Mouse (Mus musculus): ENCODE data around the gene Cenpk. TPM values are rescaled to one million over a fixed set of nuclear protein-coding genes. Genes with fewer than 3 reads are reported as not detected.

Gene Cenpk
- 15.8 and 19.7 TPM in 2 replicates for polyA plus RNA-seq (2012; rRNA removed)

GRCm38 (mm10) chr13:104228384-104229066, at the start of gene Cenpk, which contains the start of gene Ppwd1:
TSS of gene Cenpk (plus strand) at chr13:104228611.
TSS of gene Ppwd1 (minus strand) at chr13:104228843.

GRCm38 (mm10) chr13:104178650-104179121, 49.7 kb upstream of the Cenpk start, which contains the start of gene Trim23:
TSS of gene Trim23 (plus strand) at chr13:104178797.

GRCm38 (mm10) chr13:104287366-104288225, 59.2 kb downstream of the Cenpk start, which contains the start of gene Adamts6:
TSS of gene Adamts6 (plus strand) at chr13:104287835.

Other genes starting within 250 kb of the Cenpk start
- 24.0 and 26.4 TPM in 2 replicates for gene Nln, start 119.0 kb upstream of the Cenpk start, polyA plus RNA-seq (2012; rRNA removed)
- 18.4 and 21.7 TPM in 2 replicates for gene Sgtb, start 118.9 kb upstream of the Cenpk start, polyA plus RNA-seq (2012; rRNA removed)
- 26.6 and 31.1 TPM in 2 replicates for gene Trappc13, start 50.1 kb upstream of the Cenpk start, polyA plus RNA-seq (2012; rRNA removed)
- gene Trim23, start 49.8 kb upstream of the Cenpk start, polyA plus RNA-seq (2012; rRNA removed): 22.7 and 24.7 TPM in 2 replicates
- 9.8 and 10.6 TPM in 2 replicates for gene Ppwd1, start 232 bp downstream of the Cenpk start, polyA plus RNA-seq (2012; rRNA removed)
- 7.0 and 8.5 TPM in 2 replicates for gene Adamts6, start 59.2 kb downstream of the Cenpk start, polyA plus RNA-seq (2012; rRNA removed)